Comparison of ENCODE assay signal across 23 mouse cellular contexts in the genomic region with DNA sequence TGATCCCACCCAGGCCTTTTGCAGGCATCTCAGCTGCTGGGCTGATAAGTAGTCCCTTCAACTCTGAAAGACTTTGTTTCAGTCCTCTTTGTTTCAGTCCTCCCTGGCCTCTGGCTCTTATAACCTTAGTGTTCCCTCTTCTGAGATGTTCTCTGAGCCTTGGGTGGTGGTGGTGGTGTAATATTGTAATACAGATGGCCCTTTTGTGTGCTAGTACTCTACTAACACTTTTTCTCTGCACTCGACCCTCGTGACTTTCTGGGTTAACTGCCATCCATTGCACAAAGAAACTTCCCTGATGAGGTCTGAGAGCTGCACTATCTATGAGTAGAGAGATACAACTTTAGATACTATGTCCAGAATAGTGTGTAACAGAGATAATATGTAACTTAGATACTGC. TPM values are rescaled to one million over a fixed set of nuclear protein-coding genes. Genes with fewer than 3 reads are reported as not detected.
DNase-seq lines count a peak whose midpoint lies in the region; ATAC-seq and TF ChIP-seq lines count a peak whose summit lies in the region.
"Had no signal": no experiment of that assay in that cellular context is flagged by ENCODE, and none has a peak within 500 bp of the region (broad histone marks: within the 10 kb centered on the region; RNA-seq: fewer than 3 reads in every experiment).

No protein-coding gene starts in this region.

- TF ChIP-seq CTCF in testis, adult 2 months (IDR thresholded peaks at IDR 0.05; ENCODE audit: control insufficient read depth, insufficient read depth, insufficient replicate concordance, low read depth, low read length) = no peak
- no peak for TF ChIP-seq CTCF in gastrocnemius, adult 2 months (IDR thresholded peaks at IDR 0.05)

- TF ChIP-seq POLR2A in testis, adult 2 months (IDR thresholded peaks at IDR 0.05; ENCODE audit: control insufficient read depth, low read depth, low read length) = no peak

- no peak for DNase-seq in testis, postnatal 10 days (ENCODE audit: low spot score)
- no peak for DNase-seq in gastrocnemius, adult 2 months
- DNase-seq in layer of hippocampus, adult 9-11 months = no peak
- no peak for DNase-seq in adrenal gland, postnatal 36 days
- DNase-seq: adrenal gland, adult 2 months; adrenal gland, postnatal 10 days; adrenal gland, postnatal 25 days; B cell, adult 2 months; cerebellum, adult 11-12 months; cerebellum, adult 2 months; cerebellum, adult 9-10 months; cerebellum, postnatal 10 days; cerebellum, postnatal 25 days; forebrain, postnatal 0 days had no signal

- intact Hi-C loops in gastrocnemius, adult 2 months (cut with DNase I) = no loop called here

- H3K27me3 ChIP-seq in testis, adult 2 months (ENCODE audit: control insufficient read depth, insufficient read depth, low read length) = no peaks in the 10 kb centered on the region
- H3K27me3 ChIP-seq: embryonic facial prominence, embryonic 12.5 days; forebrain, embryonic 13.5 days; forebrain, embryonic 15.5 days had no signal

- H3K4me1 ChIP-seq in testis, adult 2 months (ENCODE audit: control insufficient read depth, insufficient read depth, low read length) = peaks cover 3% of the 10 kb centered on the region
- H3K4me1 ChIP-seq: embryonic facial prominence, embryonic 10.5 days; embryonic facial prominence, embryonic 12.5 days; forebrain, embryonic 13.5 days; forebrain, embryonic 15.5 days had no signal

- 0 out of 2 replicates have a peak overlapping the region, but pooled peaks have one; percentile 50 for H3K27ac ChIP-seq in testis, adult 2 months (ENCODE audit: control insufficient read depth, insufficient read depth, low read depth, low read length)
- no peak overlapping the region for H3K27ac ChIP-seq in gastrocnemius, adult 2 months
- H3K27ac ChIP-seq: embryonic facial prominence, embryonic 10.5 days; embryonic facial prominence, embryonic 12.5 days; forebrain, embryonic 13.5 days; forebrain, embryonic 15.5 days had no signal

- no peaks in the 10 kb centered on the region for H3K36me3 ChIP-seq in testis, adult 2 months (ENCODE audit: control insufficient read depth, insufficient read depth, low read length)
- H3K36me3 ChIP-seq: embryonic facial prominence, embryonic 10.5 days; embryonic facial prominence, embryonic 12.5 days; forebrain, embryonic 15.5 days had no signal

- ATAC-seq in granulocyte monocyte progenitor cell, adult 5-6 weeks (replicated peaks; ENCODE audit: poor library complexity, severe bottlenecking) = peak; percentile 56
- ATAC-seq in megakaryocyte, adult 5-6 weeks (ENCODE audit: poor library complexity, severe bottlenecking) = peak; percentile 25; the same call in 1 of the 2 replicates
- ATAC-seq: forebrain, embryonic 13.5 days; forebrain, embryonic 15.5 days; forebrain, postnatal 0 days had no signal

- H3K4me3 ChIP-seq in testis, adult 2 months (ENCODE audit: control insufficient read depth, low read depth, low read length) = no peak overlapping the region
- H3K4me3 ChIP-seq in gastrocnemius, adult 2 months = no peak overlapping the region
- H3K4me3 ChIP-seq: embryonic facial prominence, embryonic 10.5 days; embryonic facial prominence, embryonic 12.5 days; forebrain, embryonic 13.5 days; forebrain, embryonic 15.5 days had no signal

RNA-seq across cellular contexts. Expression of a gene that starts 21.2 kb away (rescaled TPM):
- 1.3 and 1.4 TPM in 2 replicates for polyA plus RNA-seq in testis, adult 2 months (2012; rRNA removed)
- total RNA-seq in granulocyte monocyte progenitor cell, adult 5-6 weeks (2014; fragmentation: Nextera tagmentation) = 93.5 and 127 TPM in 2 replicates
- total RNA-seq in granulocyte monocyte progenitor cell, adult 5-6 weeks (2017) = 36.1 and 37.4 TPM in 2 replicates
- 45.0 and 51.0 TPM in 2 replicates for total RNA-seq in megakaryocyte, adult 5-6 weeks (2015)
- total RNA-seq in megakaryocyte, adult 5-6 weeks (2017) = 16.3 and 29.0 TPM in 2 replicates
- total RNA-seq in gastrocnemius, adult 2 months (2021) = 10 to 100 TPM; 46.7 to 52.8 TPM
- 10 to 100 TPM; 40.8 to 44.1 TPM for total RNA-seq in adrenal gland, postnatal 36 days (2021)

RNA-seq across cellular contexts. Expression of a gene that starts 57.6 kb away (rescaled TPM):
- polyA plus RNA-seq in testis, adult 2 months (2012; rRNA removed) = 429 TPM in 2 replicates
- not detected in 2 replicates for total RNA-seq in granulocyte monocyte progenitor cell, adult 5-6 weeks (2014; fragmentation: Nextera tagmentation)
- 0.93 TPM in 1 of 2 replicates, not detected in the other for total RNA-seq in granulocyte monocyte progenitor cell, adult 5-6 weeks (2017)
- total RNA-seq in megakaryocyte, adult 5-6 weeks (2015) = not detected in 2 replicates
- not detected in 2 replicates for total RNA-seq in megakaryocyte, adult 5-6 weeks (2017)
- total RNA-seq in gastrocnemius, adult 2 months (2021) = under 1 TPM; 0.50 to 0.94 TPM
- total RNA-seq in adrenal gland, postnatal 36 days (2021) = not detected
- total RNA-seq: adrenal gland, adult 2 months; adrenal gland, postnatal 10 days; adrenal gland, postnatal 25 days had no signal
- polyA plus RNA-seq: adrenal gland, adult 2 months; cerebellum, adult 2 months; cortical plate, adult 2 months; embryonic facial prominence, embryonic 14.5 days had no signal
